Mouse (Mus musculus) neural tube, embryonic 15.5 days (tissue): Measurements from ENCODE around the gene Dhx29. TPM values are rescaled to one million over a fixed set of nuclear protein-coding genes. Genes with fewer than 3 reads are reported as not detected.

ENCODE experiments used
- ATAC-seq: fragments of 200-750 bp; cut with Nextera tagmentation; 2 replicates; pipeline ENCODE4 v1.8.0; 2017; ENCODE audit warnings: mild to moderate bottlenecking, moderate TSS enrichment, moderate library complexity; ENCODE audit not compliant: low FRiP score
- H3K27ac ChIP-seq: fragments of 300-500 bp; sonication (generic); replicated peaks from 2 replicates; pipeline ENCODE4 v1.5.1; 2015; ENCODE audit warnings: mild to moderate bottlenecking, inconsistent platforms
- H3K27me3 ChIP-seq: fragments of 300-500 bp; sonication (generic); replicated peaks from 2 replicates; pipeline ENCODE4 v1.6.1; 2015; ENCODE audit warnings: inconsistent platforms
- H3K36me3 ChIP-seq: fragments of 300-500 bp; sonication (generic); 2 replicates; pipeline ENCODE4 v1.6.1; 2015; ENCODE audit warnings: inconsistent platforms
- H3K4me1 ChIP-seq: fragments of 300-500 bp; sonication (generic); 2 replicates; pipeline ENCODE4 v1.6.1; 2015; ENCODE audit warnings: inconsistent platforms
- H3K4me2 ChIP-seq: fragments of 300-500 bp; sonication (generic); 2 replicates; pipeline ENCODE4 v1.6.1; 2015; ENCODE audit warnings: inconsistent platforms, mild to moderate bottlenecking, moderate library complexity
- H3K4me3 ChIP-seq: fragments of 300-500 bp; sonication (generic); replicated peaks from 2 replicates; pipeline ENCODE4 v1.5.1; 2015; ENCODE audit warnings: mild to moderate bottlenecking, inconsistent platforms
- H3K9ac ChIP-seq: fragments of 300-500 bp; sonication (generic); replicated peaks from 2 replicates; pipeline ENCODE4 v1.6.1; 2015; ENCODE audit warnings: mild to moderate bottlenecking, inconsistent platforms
- H3K9me3 ChIP-seq: fragments of 300-500 bp; sonication (generic); replicated peaks from 2 replicates; pipeline ENCODE4 v1.6.1; 2016; ENCODE audit warnings: inconsistent platforms
- WGBS: fragments of 180-500 bp; shearing (Covaris S2); methylation state at CpG from one replicate; pipeline ENCODE4 v1.1.7; 2015; ENCODE audit warnings: mixed read lengths; 5-methylcytosine and 5-hydroxymethylcytosine counted together
- polyA plus RNA-seq: library from polyadenylated mRNA; unstranded; fragments of >200 nt; fragmentation: Nextera tagmentation; extraction: Ambion mirVana; gene quantifications from 2 replicates; pipeline ENCODE4 v1.2.1, GENCODE M21; 2015

The Dhx29 gene
- polyA plus RNA-seq, 1 experiment from 2014 or later, result 35.2 TPM

GRCm38 (mm10) chr13:112938130-112938529 lies 10.9 kb downstream of the Dhx29 start:
- Histone ChIP-seq H3K9me3 (no peaks in the 10 kb centered on the region), H3K36me3 (peaks cover 74% of the 10 kb centered on the region), H3K27me3 (no peaks in the 10 kb centered on the region), H3K4me1 (no peaks in the 10 kb centered on the region), H3K4me2 (no peak overlapping the region), H3K4me3 (no peak overlapping the region), H3K9ac (no peak overlapping the region), H3K27ac (no peak overlapping the region)
- ATAC-seq, result no peak
- WGBS, result 96% methylated on average over 8 of the region's 8 CpGs

DNA sequence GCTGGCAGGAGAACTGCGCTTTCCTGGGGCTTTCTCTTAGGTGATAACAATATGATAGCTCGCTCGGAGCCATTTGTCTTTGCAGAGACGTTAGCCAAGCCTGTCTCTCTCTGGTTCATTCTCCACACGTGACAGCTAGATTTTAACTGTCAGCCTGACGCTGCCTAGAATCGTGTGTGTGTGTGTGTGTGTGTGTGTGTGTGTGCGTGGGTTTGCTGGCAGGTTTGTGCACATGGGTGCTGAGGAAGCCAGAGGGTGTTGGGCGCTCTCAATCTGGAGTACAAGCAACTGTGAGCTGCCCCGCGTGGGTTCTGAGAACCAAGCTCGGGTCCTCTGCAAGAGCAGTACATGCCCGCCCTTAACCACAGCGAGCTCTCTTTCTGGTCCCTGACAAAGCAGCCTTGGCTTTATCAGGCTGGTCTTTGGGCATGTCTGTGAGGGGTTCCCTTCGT lies 14.7 kb downstream of the Dhx29 start:
- ATAC-seq, result no peak
- no peak overlapping the region for H3K27ac ChIP-seq
- H3K9me3 ChIP-seq, result no peaks in the 10 kb centered on the region
- no peaks in the 10 kb centered on the region for H3K4me1 ChIP-seq
- H3K27me3 ChIP-seq, result no peaks in the 10 kb centered on the region
- H3K4me2 ChIP-seq, result no peak overlapping the region
- H3K9ac ChIP-seq, result no peak overlapping the region
- no peak overlapping the region for H3K4me3 ChIP-seq
- 81% methylated on average over 15 of the region's 15 CpGs for WGBS
- peaks cover 86% of the 10 kb centered on the region for H3K36me3 ChIP-seq

DNA sequence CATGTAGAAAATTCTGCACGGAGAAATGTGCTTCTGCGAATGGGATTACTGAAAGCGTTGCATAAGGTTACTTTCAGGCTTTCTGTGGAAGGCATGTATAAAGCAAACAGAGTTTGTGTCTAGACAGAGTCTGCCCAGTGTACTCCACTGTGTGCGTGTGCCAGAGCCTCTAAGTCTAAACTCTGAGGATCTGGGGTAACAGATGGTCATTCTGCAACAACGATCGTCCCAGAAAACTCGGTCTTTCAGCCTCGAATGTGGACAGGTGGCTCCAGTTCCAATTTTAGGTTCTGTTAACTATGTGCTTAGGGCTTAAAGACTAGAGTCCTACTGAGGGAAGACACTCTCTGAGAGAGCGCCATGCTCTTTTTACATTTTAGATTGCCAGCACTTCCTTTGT lies 18.1 kb downstream of the Dhx29 start:
- Histone ChIP-seq H3K9me3 (no peaks in the 10 kb centered on the region), H3K4me3 (no peak overlapping the region), H3K27ac (no peak overlapping the region), H3K27me3 (no peaks in the 10 kb centered on the region), H3K4me1 (no peaks in the 10 kb centered on the region), H3K4me2 (no peak overlapping the region), H3K9ac (no peak overlapping the region), H3K36me3 (peaks cover 86% of the 10 kb centered on the region)
- no peak for ATAC-seq
- 95% methylated on average over 9 of the region's 9 CpGs for WGBS

DNA sequence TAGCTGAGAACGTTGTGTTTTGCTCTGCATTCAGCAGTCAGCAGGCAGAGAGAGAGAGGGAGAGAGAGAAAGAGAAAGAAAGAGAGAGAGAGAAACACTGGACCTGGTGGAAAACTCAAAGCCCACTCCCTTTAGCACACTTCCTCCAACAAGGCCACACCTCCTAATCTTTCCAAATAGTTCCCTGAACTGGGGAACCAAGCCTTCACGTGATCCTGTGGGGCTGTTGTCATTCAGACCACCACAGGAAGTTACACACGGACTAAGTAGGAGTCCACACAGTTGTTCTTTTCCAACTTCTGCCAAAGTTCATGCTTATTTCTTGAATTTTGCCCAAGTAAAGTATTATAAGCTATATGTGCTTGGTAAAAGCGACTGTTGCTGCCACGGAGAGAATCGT lies 18.6 kb downstream of the Dhx29 start:
- Histone ChIP-seq H3K4me2 (no peak overlapping the region), H3K27me3 (no peaks in the 10 kb centered on the region), H3K27ac (no peak overlapping the region), H3K36me3 (peaks cover 87% of the 10 kb centered on the region), H3K4me3 (no peak overlapping the region), H3K9me3 (no peaks in the 10 kb centered on the region), H3K4me1 (no peaks in the 10 kb centered on the region), H3K9ac (no peak overlapping the region)
- 90% methylated on average over 6 of the region's 6 CpGs for WGBS
- no peak for ATAC-seq

- no peak for ATAC-seq
- Histone ChIP-seq H3K9me3 (no peaks in the 10 kb centered on the region), H3K4me3 (no peak overlapping the region), H3K4me2 (no peak overlapping the region), H3K27me3 (no peaks in the 10 kb centered on the region), H3K9ac (no peak overlapping the region), H3K27ac (no peak overlapping the region), H3K4me1 (no peaks in the 10 kb centered on the region), H3K36me3 (peaks cover 86% of the 10 kb centered on the region)
- WGBS, result 91% methylated on average over 8 of the region's 8 CpGs
Observed at GRCm38 (mm10) chr13:112954067-112954466, 26.8 kb downstream of the Dhx29 start.

GRCm38 (mm10) chr13:112963081-112963480 lies 35.8 kb downstream of the Dhx29 start:
- Histone ChIP-seq H3K36me3 (peaks cover 74% of the 10 kb centered on the region), H3K9ac (no peak overlapping the region), H3K4me3 (no peak overlapping the region), H3K27me3 (no peaks in the 10 kb centered on the region), H3K4me2 (no peak overlapping the region), H3K4me1 (no peaks in the 10 kb centered on the region), H3K27ac (no peak overlapping the region), H3K9me3 (no peaks in the 10 kb centered on the region)
- ATAC-seq, result no peak
- 89% methylated on average over 5 of the region's 5 CpGs for WGBS

DNA sequence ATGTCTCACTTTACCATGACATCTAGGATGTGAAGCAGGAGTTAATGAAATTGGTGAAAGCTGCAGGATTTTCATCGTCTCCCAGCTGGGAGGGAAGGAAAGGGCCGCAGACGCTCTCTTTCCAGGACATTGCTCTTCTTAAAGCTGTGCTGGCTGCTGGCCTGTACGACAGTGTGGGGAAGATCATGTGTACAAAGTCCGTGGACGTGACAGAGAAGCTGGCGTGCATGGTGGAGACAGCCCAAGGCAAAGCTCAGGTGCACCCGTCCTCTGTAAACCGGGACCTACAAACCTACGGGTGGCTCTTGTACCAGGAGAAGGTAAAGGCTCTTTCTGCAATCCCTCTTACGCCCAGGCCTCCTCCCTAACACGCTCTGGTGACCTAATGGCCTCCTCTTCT lies 37.2 kb downstream of the Dhx29 start:
- Histone ChIP-seq H3K9ac (no peak overlapping the region), H3K27me3 (no peaks in the 10 kb centered on the region), H3K9me3 (no peaks in the 10 kb centered on the region), H3K4me2 (no peak overlapping the region), H3K27ac (no peak overlapping the region), H3K36me3 (peaks cover 74% of the 10 kb centered on the region), H3K4me3 (no peak overlapping the region), H3K4me1 (no peaks in the 10 kb centered on the region)
- WGBS, result 94% methylated on average over 12 of the region's 12 CpGs
- ATAC-seq, result no peak

DNA sequence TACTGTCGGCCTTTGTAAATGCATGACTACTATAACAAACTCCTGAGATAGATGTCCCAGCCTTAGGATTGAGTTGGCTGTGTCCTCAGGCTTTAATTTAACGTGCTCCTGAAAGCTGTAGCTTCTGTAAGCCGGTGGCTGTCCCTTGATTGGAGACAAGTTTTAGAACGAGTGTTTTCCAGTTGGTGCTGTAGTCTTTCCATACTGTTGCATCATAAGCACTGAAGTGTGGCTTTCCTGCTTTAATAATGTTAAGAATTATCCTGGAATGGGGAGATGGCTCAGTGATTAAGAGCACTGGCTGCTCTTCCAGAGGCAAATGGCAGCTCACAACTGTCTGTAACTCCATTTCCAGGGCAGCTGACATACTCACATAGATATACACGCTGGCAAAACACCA lies 40.0 kb downstream of the Dhx29 start:
- Histone ChIP-seq H3K9ac (no peak overlapping the region), H3K4me2 (no peak overlapping the region), H3K27me3 (no peaks in the 10 kb centered on the region), H3K4me1 (no peaks in the 10 kb centered on the region), H3K9me3 (no peaks in the 10 kb centered on the region), H3K27ac (no peak overlapping the region), H3K4me3 (no peak overlapping the region), H3K36me3 (peaks cover 61% of the 10 kb centered on the region)
- 98% methylated on average over 5 of the region's 5 CpGs for WGBS
- no peak for ATAC-seq

DNA sequence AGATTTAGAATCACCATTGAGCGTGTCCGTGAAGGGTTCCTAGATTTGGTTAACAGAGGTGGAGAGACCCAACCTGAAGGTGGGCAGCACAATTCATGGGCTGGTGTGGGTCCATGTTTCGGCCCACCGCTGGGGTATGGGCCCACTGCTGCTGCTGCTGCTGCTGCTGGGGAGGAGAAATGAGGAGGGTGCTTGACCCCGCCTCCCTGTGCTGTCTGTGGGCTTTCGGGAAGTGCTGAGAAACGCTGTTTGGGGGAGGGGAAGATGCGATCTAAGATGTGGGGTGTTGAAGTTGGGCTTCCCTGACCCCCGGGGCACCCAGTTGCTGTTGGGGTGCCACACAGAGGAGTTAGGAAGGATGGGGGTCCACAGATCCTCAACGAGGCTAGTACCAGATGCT lies 49.5 kb downstream of the Dhx29 start:
- no peak overlapping the region for H3K9ac ChIP-seq
- no peak overlapping the region for H3K4me3 ChIP-seq
- no peak for ATAC-seq
- H3K27ac ChIP-seq, result no peak overlapping the region
- 55% methylated on average over 10 of the region's 10 CpGs for WGBS
- no peak overlapping the region for H3K4me2 ChIP-seq
- no peaks in the 10 kb centered on the region; the same call in 1 of the 2 replicates for H3K27me3 ChIP-seq
- H3K9me3 ChIP-seq, result no peaks in the 10 kb centered on the region
- no peaks in the 10 kb centered on the region for H3K36me3 ChIP-seq
- no peaks in the 10 kb centered on the region for H3K4me1 ChIP-seq

- Histone ChIP-seq H3K4me1 (peaks cover 39% of the 10 kb centered on the region), H3K4me2 (peak overlapping the region; percentile 95; the same call in 1 of the 2 replicates), H3K36me3 (no peaks in the 10 kb centered on the region), H3K27me3 (peaks cover 60% of the 10 kb centered on the region), H3K9me3 (no peaks in the 10 kb centered on the region), H3K27ac (no peak overlapping the region), H3K4me3 (no peak overlapping the region), H3K9ac (no peak overlapping the region)
- 5% methylated on average over 18 of the region's 18 CpGs for WGBS
- no peak for ATAC-seq
Observed at GRCm38 (mm10) chr13:112985605-112986450, 58.6 kb downstream of the Dhx29 start.

DNA sequence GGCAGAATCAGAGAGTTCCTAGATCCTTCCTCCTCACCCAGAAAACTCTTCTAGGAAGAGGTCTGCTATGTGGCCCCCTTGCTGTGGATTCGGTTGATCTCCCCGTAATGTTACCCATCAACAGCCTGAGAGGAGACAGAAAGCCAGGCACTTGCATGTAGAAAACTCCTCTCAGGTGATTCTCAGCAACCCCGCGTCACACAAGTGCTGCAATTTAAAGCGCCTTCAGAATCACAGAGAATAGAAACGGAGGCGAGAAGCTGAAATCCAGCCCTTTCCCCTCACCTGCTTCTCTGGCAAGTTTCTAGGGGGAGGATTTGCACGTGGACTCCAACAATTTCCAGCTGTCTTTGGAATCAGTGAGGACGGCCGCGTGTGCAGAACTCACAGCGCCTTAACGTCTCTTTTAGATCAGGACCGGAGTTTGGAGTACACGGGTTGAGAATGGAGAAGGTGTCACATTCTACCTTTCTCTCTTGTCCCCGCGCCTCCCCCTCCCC lies 59.2 kb downstream of the Dhx29 start:
- under 1% methylated on average over 17 of the region's 17 CpGs for WGBS

DNA sequence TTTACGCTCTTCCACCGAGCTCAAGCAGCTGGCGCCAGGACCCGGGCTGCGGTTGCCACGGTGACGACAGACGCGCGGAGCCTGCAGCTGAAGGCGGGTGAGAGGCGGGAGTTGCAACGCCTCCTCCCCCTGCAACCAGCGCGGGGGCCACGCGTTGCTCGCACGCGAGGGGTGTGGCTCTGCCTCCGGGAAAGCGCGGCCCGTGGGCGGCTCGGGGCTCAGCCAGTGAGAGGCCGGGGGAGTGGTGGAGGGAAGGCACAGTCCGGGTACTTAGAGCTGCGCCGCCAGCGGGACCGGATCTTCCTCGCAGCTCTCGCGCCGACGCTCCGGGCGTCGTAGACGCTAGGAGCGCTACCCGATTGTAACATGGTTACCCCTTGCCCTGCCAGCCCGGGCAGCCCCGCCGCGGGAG lies 60.3 kb downstream of the Dhx29 start, which contains the start of gene Ccno:
Gene Ccno (plus strand): TSS at position 271 of the 412 bp plus-strand sequence.
- peak within 1 kb of the TSS; percentile 52 for H3K9ac ChIP-seq
- peak within 1 kb of the TSS; percentile 56 for H3K4me3 ChIP-seq
- H3K4me2 ChIP-seq, result peak within 1 kb of the TSS; percentile 95
- ATAC-seq, result peak; percentile 95
- H3K27ac ChIP-seq, result no peak within 1 kb of the TSS
- WGBS, result under 1% methylated on average over 47 of the region's 47 CpGs
- H3K27me3 ChIP-seq, result peaks cover 69% of the 10 kb centered on the region
- H3K9me3 ChIP-seq, result no peaks in the 10 kb centered on the region
- no peaks in the 10 kb centered on the region for H3K36me3 ChIP-seq
- H3K4me1 ChIP-seq, result peaks cover 39% of the 10 kb centered on the region

More for the DNA sequence above, 59.2 kb downstream of the Dhx29 start:
- Histone ChIP-seq H3K27ac (no peak overlapping the region), H3K4me2 (peak overlapping the region; percentile 95), H3K9ac (no peak overlapping the region), H3K9me3 (no peaks in the 10 kb centered on the region), H3K36me3 (no peaks in the 10 kb centered on the region), H3K4me1 (peaks cover 39% of the 10 kb centered on the region), H3K4me3 (peak overlapping the region; percentile 56), H3K27me3 (peaks cover 67% of the 10 kb centered on the region)
- no peak for ATAC-seq
